Mouse (Mus musculus): Measurements from ENCODE around the gene Ildr2.

The Ildr2 gene

GRCm38 (mm10) chr1:166284390-166284789 is 30.5 kb downstream of the Ildr2 start:
- DNase-seq (ENCODE audit: extremely low spot score), result no peak

GRCm38 (mm10) chr1:166286231-166286630 is 32.3 kb downstream of the Ildr2 start:
- DNase-seq (ENCODE audit: extremely low spot score), result no peak

GRCm38 (mm10) chr1:166290562-166290961 is 36.6 kb downstream of the Ildr2 start:
- no peak for DNase-seq (ENCODE audit: extremely low spot score)

- DNase-seq (ENCODE audit: extremely low spot score), result no peak
These were observed 39.1 kb downstream of the Ildr2 start for GRCm38 (mm10) chr1:166293086-166293485.

GRCm38 (mm10) chr1:166295548-166295947 is 41.6 kb downstream of the Ildr2 start:
- DNase-seq (ENCODE audit: extremely low spot score), result no peak

GRCm38 (mm10) chr1:166296371-166296770 is 42.4 kb downstream of the Ildr2 start:
- DNase-seq (ENCODE audit: extremely low spot score), result no peak

- no peak for DNase-seq (ENCODE audit: extremely low spot score)
These were observed 43.0 kb downstream of the Ildr2 start for GRCm38 (mm10) chr1:166296971-166297370.

GRCm38 (mm10) chr1:166297499-166298111 is 43.7 kb downstream of the Ildr2 start:
- DNase-seq (ENCODE audit: extremely low spot score), result no peak

- no peak for DNase-seq (ENCODE audit: extremely low spot score)
These were observed 44.9 kb downstream of the Ildr2 start for GRCm38 (mm10) chr1:166298884-166299283.

GRCm38 (mm10) chr1:166299821-166300220 is 45.9 kb downstream of the Ildr2 start:
- DNase-seq (ENCODE audit: extremely low spot score), result no peak

- DNase-seq (ENCODE audit: extremely low spot score), result no peak
These were observed 46.6 kb downstream of the Ildr2 start for GRCm38 (mm10) chr1:166300526-166300925.

GRCm38 (mm10) chr1:166304352-166305240 is 50.7 kb downstream of the Ildr2 start:
- no peak for DNase-seq (ENCODE audit: extremely low spot score)

GRCm38 (mm10) chr1:166308471-166308850 is 54.5 kb downstream of the Ildr2 start:
- DNase-seq (ENCODE audit: extremely low spot score), result peak; percentile 14

GRCm38 (mm10) chr1:166308851-166309715 is 55.1 kb downstream of the Ildr2 start:
- peak; percentile 65 for DNase-seq (ENCODE audit: extremely low spot score)

- no peak for DNase-seq (ENCODE audit: extremely low spot score)
These were observed 57.2 kb downstream of the Ildr2 start for GRCm38 (mm10) chr1:166311151-166311550.

GRCm38 (mm10) chr1:166313637-166314036 is 59.7 kb downstream of the Ildr2 start:
- no peak for DNase-seq (ENCODE audit: extremely low spot score)

GRCm38 (mm10) chr1:166315706-166316105 is 61.8 kb downstream of the Ildr2 start:
- DNase-seq (ENCODE audit: extremely low spot score), result no peak

GRCm38 (mm10) chr1:166319132-166319698 is 65.3 kb downstream of the Ildr2 start:
- peak; percentile 73 for DNase-seq (ENCODE audit: extremely low spot score)

GRCm38 (mm10) chr1:166326421-166326820 is 72.5 kb downstream of the Ildr2 start:
- no peak for DNase-seq (ENCODE audit: extremely low spot score)

- DNase-seq (ENCODE audit: extremely low spot score), result no peak
These were observed 76.8 kb downstream of the Ildr2 start for GRCm38 (mm10) chr1:166330752-166331151.

GRCm38 (mm10) chr1:166339110-166339509 is 85.2 kb downstream of the Ildr2 start:
- DNase-seq (ENCODE audit: extremely low spot score), result no peak

GRCm38 (mm10) chr1:166342060-166342459 is 88.1 kb downstream of the Ildr2 start:
- DNase-seq (ENCODE audit: extremely low spot score), result no peak

Data from embryo, embryonic 9.5 days (tissue).